Mouse (Mus musculus): Measurements from ENCODE around the gene Xaf1.

DNA sequence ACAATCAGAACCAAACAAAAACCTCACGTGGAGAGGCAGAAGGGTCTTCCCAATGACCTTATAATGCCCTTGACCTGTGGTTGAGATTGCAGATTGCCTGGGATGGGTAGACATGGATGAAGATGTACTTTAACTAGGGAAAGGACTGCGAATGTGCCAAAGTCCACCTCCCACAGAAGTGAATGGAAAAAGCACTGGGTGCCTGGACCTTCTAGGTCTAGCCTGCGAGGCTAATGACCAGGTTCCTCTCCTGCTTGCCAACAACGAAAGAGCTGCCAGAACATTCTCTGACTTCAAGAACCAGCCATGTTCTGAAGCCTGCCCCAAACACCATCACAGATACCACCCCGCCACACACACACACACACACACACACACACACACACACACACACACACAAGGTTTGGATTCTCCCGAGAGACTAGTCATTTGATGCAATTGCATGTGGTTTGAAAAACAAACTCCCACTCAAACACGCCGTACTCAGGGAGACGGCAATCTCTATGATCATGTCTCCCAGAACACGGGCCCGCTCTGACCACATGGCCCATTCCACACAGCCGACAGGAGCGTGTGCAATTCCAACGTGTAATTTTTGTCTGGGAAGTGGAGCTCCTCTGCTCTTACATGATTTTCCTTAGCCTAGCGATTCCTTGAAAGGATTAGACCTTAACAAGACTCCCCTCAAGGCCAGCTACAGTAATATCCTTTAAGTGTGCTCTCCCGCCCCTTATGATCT lies 17.8 kb upstream of the Xaf1 start:
- TF ChIP-seq CTCF (IDR thresholded peaks at IDR 0.05; ENCODE audit: insufficient read depth, low read depth, low read length) (no peak), POLR2A (IDR thresholded peaks at IDR 0.05; ENCODE audit: insufficient read depth, low read depth, low read length) (no peak)

Data from olfactory bulb, adult 2 months (tissue).